Mouse (Mus musculus) neutrophil, adult 65 days (primary cell): ENCODE measurements around the gene Zfhx2. TPM values are rescaled to one million over a fixed set of nuclear protein-coding genes. Genes with fewer than 3 reads are reported as not detected.

Experiments
- total RNA-seq: library from RNA; stranded (reverse); gene quantifications from 2 replicates; pipeline ENCODE4 v1.2.4, GENCODE M21; 2023

Gene Zfhx2
- 1.1 and 1.4 TPM in 2 replicates for total RNA-seq

GRCm38 (mm10) chr14:55092011-55092577 is at the start of gene Zfhx2:
Zfhx2 (minus strand) TSS chr14:55092324.

GRCm38 (mm10) chr14:55116425-55117200 is 24.5 kb upstream of the Zfhx2 start, which contains the start of gene Jph4:
Jph4 (minus strand) TSS chr14:55116935.

GRCm38 (mm10) chr14:55105836-55106809 is 14.0 kb upstream of the Zfhx2 start, which contains the start of gene Ap1g2:
Ap1g2 (minus strand) TSS chr14:55106593.

GRCm38 (mm10) chr14:55094704-55095231 is 2.6 kb upstream of the Zfhx2 start, which contains the start of gene Thtpa:
Thtpa (plus strand) TSS chr14:55094784.

GRCm38 (mm10) chr14:55014991-55015766 is 76.9 kb downstream of the Zfhx2 start, which contains the start of gene Ngdn:
Ngdn (plus strand) TSS chr14:55015454.

Other genes with a start within 250 kb of the Zfhx2 start
- gene Homez, start 221.4 kb downstream of the Zfhx2 start, total RNA-seq, result 7.4 and 9.4 TPM in 2 replicates
- gene Ppp1r3e, start 214.8 kb downstream of the Zfhx2 start, total RNA-seq, result 1.4 and 1.8 TPM in 2 replicates
- gene Bcl2l2, start 208.9 kb downstream of the Zfhx2 start, total RNA-seq, result 5.9 and 9.7 TPM in 2 replicates
- gene Gm20521, start 208.9 kb downstream of the Zfhx2 start, total RNA-seq, result 1.8 and 1.9 TPM in 2 replicates
- 133 and 150 TPM in 2 replicates for gene Pabpn1, start 199.8 kb downstream of the Zfhx2 start, total RNA-seq
- gene Slc22a17, start 179.2 kb downstream of the Zfhx2 start, total RNA-seq, result 0.32 and 0.51 TPM in 2 replicates
- gene Efs, start 166.2 kb downstream of the Zfhx2 start, total RNA-seq, result not detected in 2 replicates
- gene Il25, start 159.6 kb downstream of the Zfhx2 start, total RNA-seq, result not detected in 2 replicates
- gene Cmtm5, start 156.1 kb downstream of the Zfhx2 start, total RNA-seq, result not detected in 2 replicates
- gene Myh6, start 125.4 kb downstream of the Zfhx2 start, total RNA-seq, result not detected in 2 replicates
- not detected in 2 replicates for gene Gm17428, start 115.4 kb downstream of the Zfhx2 start, total RNA-seq
- not detected in 2 replicates for gene Myh7, start 97.7 kb downstream of the Zfhx2 start, total RNA-seq
- gene Ngdn, start 76.9 kb downstream of the Zfhx2 start, total RNA-seq, result 56.7 and 62.3 TPM in 2 replicates
- gene Thtpa, start 2.5 kb upstream of the Zfhx2 start, total RNA-seq, result 2.2 and 2.6 TPM in 2 replicates
- 39.9 and 41.1 TPM in 2 replicates for gene Ap1g2, start 14.3 kb upstream of the Zfhx2 start, total RNA-seq
- gene Jph4, start 24.6 kb upstream of the Zfhx2 start, total RNA-seq, result not detected in 2 replicates
- not detected in 2 replicates for gene Dhrs2, start 129.7 kb upstream of the Zfhx2 start, total RNA-seq